Mouse (Mus musculus) liver, embryonic 16.5 days (tissue): ENCODE data around the gene Mrpl35. TPM values are rescaled to one million over a fixed set of nuclear protein-coding genes. Genes with fewer than 3 reads are reported as not detected.
"Not testable (repeated sequence)": the region's sequence is repeated elsewhere in the genome, so short reads cannot be mapped to it uniquely, and the experiment has no call there.

ENCODE experiments used
- ATAC-seq: fragments of 200-750 bp; cut with Nextera tagmentation; 2 replicates; pipeline ENCODE4 v1.8.0; 2017; ENCODE audit warnings: low read depth, mild to moderate bottlenecking, moderate number of reproducible peaks, moderate library complexity
- H3K27ac ChIP-seq: fragments of 300-500 bp; sonication (generic); 2 replicates; pipeline ENCODE4 v1.5.1; 2014; ENCODE audit warnings: mild to moderate bottlenecking, low read length
- H3K27me3 ChIP-seq: fragments of 300-500 bp; sonication (generic); 2 replicates; pipeline ENCODE4 v1.6.1; 2014; ENCODE audit warnings: low read depth, low read length, mixed read lengths; ENCODE audit not compliant: control insufficient read depth, insufficient read depth
- H3K36me3 ChIP-seq: fragments of 300-500 bp; sonication (generic); 2 replicates; pipeline ENCODE4 v1.6.1; 2014; ENCODE audit warnings: mild to moderate bottlenecking; ENCODE audit not compliant: control insufficient read depth, insufficient read depth
- H3K4me1 ChIP-seq: fragments of 300-500 bp; sonication (generic); 2 replicates; pipeline ENCODE4 v1.6.1; 2014; ENCODE audit warnings: low read depth, low read length, mixed read lengths; ENCODE audit not compliant: control insufficient read depth
- H3K4me2 ChIP-seq: fragments of 300-500 bp; sonication (generic); 2 replicates; pipeline ENCODE4 v1.6.1; 2014; ENCODE audit warnings: low read depth, low read length, mixed read lengths
- H3K4me3 ChIP-seq: fragments of 300-500 bp; sonication (generic); 2 replicates; pipeline ENCODE4 v1.5.1; 2014; ENCODE audit warnings: low read depth, mild to moderate bottlenecking, low read length
- H3K9ac ChIP-seq: fragments of 300-500 bp; sonication (generic); 2 replicates; pipeline ENCODE4 v1.6.1; 2014; ENCODE audit warnings: low read depth, low read length
- H3K9me3 ChIP-seq: fragments of 300-500 bp; sonication (generic); replicated peaks from 2 replicates; pipeline ENCODE4 v1.6.1; 2016; ENCODE audit warnings: low read length; ENCODE audit not compliant: control insufficient read depth
- WGBS: fragments of 180-500 bp; shearing (Covaris S2); extraction: QIAGEN DNeasy Blood & Tissue Kit; methylation state at CpG from one replicate; pipeline ENCODE4 v1.1.7; 2014; ENCODE audit not compliant: insufficient replicate concordance; 5-methylcytosine and 5-hydroxymethylcytosine counted together
- polyA plus RNA-seq: library from polyadenylated mRNA; unstranded; fragments of >200 nt; fragmentation: Nextera tagmentation; extraction: Ambion mirVana; gene quantifications from 2 replicates; pipeline ENCODE4 v1.2.1, GENCODE M21; 2015

The Mrpl35 gene
- polyA plus RNA-seq = 51.1 and 55.0 TPM in 2 replicates

GRCm38 (mm10) chr6:71826869-71827268 lies at the start of gene Mrpl35:
Gene Mrpl35, minus strand, starts transcription at chr6:71826969.
- Histone ChIP-seq H3K4me2 (no peak within 1 kb of the TSS), H3K36me3 (no peaks in the 10 kb centered on the region), H3K4me1 (peaks cover 20% of the 10 kb centered on the region), H3K4me3 (no peak within 1 kb of the TSS), H3K9ac (no peak within 1 kb of the TSS), H3K27ac (no peak within 1 kb of the TSS), H3K9me3 (no peaks in the 10 kb centered on the region), H3K27me3 (no peaks in the 10 kb centered on the region; the same call in 1 of the 2 replicates)
- WGBS = 23% methylated on average over 1 of the region's 1 CpGs
- no peak for ATAC-seq

- ATAC-seq = no peak
- Histone ChIP-seq H3K9me3 (no peaks in the 10 kb centered on the region), H3K4me1 (no peaks in the 10 kb centered on the region), H3K27ac (no peak overlapping the region), H3K4me2 (no peak overlapping the region), H3K9ac (no peak overlapping the region), H3K27me3 (no peaks in the 10 kb centered on the region), H3K36me3 (peaks cover 40% of the 10 kb centered on the region), H3K4me3 (no peak overlapping the region)
- 71% methylated on average over 9 of the region's 9 CpGs for WGBS
Observed at GRCm38 (mm10) chr6:71871396-71871795, 44.6 kb upstream of the Mrpl35 start.

GRCm38 (mm10) chr6:71868809-71869208 lies 42.0 kb upstream of the Mrpl35 start:
- H3K4me3 ChIP-seq = no peak overlapping the region
- no peak overlapping the region for H3K9ac ChIP-seq
- no peaks in the 10 kb centered on the region for H3K4me1 ChIP-seq
- no peak for ATAC-seq
- H3K27ac ChIP-seq = no peak overlapping the region
- no peaks in the 10 kb centered on the region for H3K27me3 ChIP-seq
- peaks cover 45% of the 10 kb centered on the region for H3K36me3 ChIP-seq
- 74% methylated on average over 1 of the region's 1 CpGs for WGBS
- H3K4me2 ChIP-seq = no peak overlapping the region
- no peaks in the 10 kb centered on the region for H3K9me3 ChIP-seq

GRCm38 (mm10) chr6:71867751-71868150 lies 41.0 kb upstream of the Mrpl35 start:
- 81% methylated on average over 2 of the region's 2 CpGs for WGBS
- H3K36me3 ChIP-seq = peaks cover 47% of the 10 kb centered on the region
- ATAC-seq = no peak

GRCm38 (mm10) chr6:71846906-71847305 lies 20.1 kb upstream of the Mrpl35 start:
- ATAC-seq, H3K9me3 ChIP-seq, H3K4me2 ChIP-seq, H3K4me1 ChIP-seq, H3K4me3 ChIP-seq, H3K27ac ChIP-seq, H3K9ac ChIP-seq, H3K27me3 ChIP-seq: not testable (repeated sequence)
- peaks cover 10% of the 10 kb centered on the region for H3K36me3 ChIP-seq
- 84% methylated on average over 6 of the region's 6 CpGs for WGBS

More at GRCm38 (mm10) chr6:71867751-71868150, 41.0 kb upstream of the Mrpl35 start:
- Histone ChIP-seq H3K4me3 (no peak overlapping the region), H3K9me3 (no peaks in the 10 kb centered on the region), H3K27ac (no peak overlapping the region), H3K4me2 (no peak overlapping the region), H3K27me3 (no peaks in the 10 kb centered on the region), H3K9ac (no peak overlapping the region), H3K4me1 (no peaks in the 10 kb centered on the region)

GRCm38 (mm10) chr6:71840597-71841290 lies 14.0 kb upstream of the Mrpl35 start:
- 80% methylated on average over 1 of the region's 1 CpGs for WGBS
- Histone ChIP-seq H3K4me2 (no peak overlapping the region), H3K27ac (peak overlapping the region; percentile 71), H3K36me3 (peaks cover 2% of the 10 kb centered on the region; the same call in 1 of the 2 replicates), H3K9me3 (no peaks in the 10 kb centered on the region), H3K4me3 (no peak overlapping the region), H3K27me3 (no peaks in the 10 kb centered on the region), H3K4me1 (peaks cover 7% of the 10 kb centered on the region), H3K9ac (no peak overlapping the region)
- ATAC-seq = peak; percentile 82

- no peak for ATAC-seq
- Histone ChIP-seq H3K9me3 (no peaks in the 10 kb centered on the region), H3K27me3 (no peaks in the 10 kb centered on the region), H3K4me2 (no peak overlapping the region), H3K4me3 (no peak overlapping the region), H3K4me1 (peaks cover 7% of the 10 kb centered on the region), H3K36me3 (0 out of 2 replicates have a peak, but pooled peaks cover under 1% of the 10 kb centered on the region), H3K9ac (no peak overlapping the region), H3K27ac (no peak overlapping the region)
Observed at GRCm38 (mm10) chr6:71839815-71840214, 13.0 kb upstream of the Mrpl35 start.

GRCm38 (mm10) chr6:71836811-71837210 lies 10.0 kb upstream of the Mrpl35 start:
- H3K36me3 ChIP-seq = 0 out of 2 replicates have a peak, but pooled peaks cover 2% of the 10 kb centered on the region
- H3K27ac ChIP-seq = no peak overlapping the region
- H3K4me2 ChIP-seq = no peak overlapping the region
- 24% methylated on average over 2 of the region's 2 CpGs for WGBS
- no peaks in the 10 kb centered on the region for H3K9me3 ChIP-seq
- H3K4me1 ChIP-seq = peaks cover 18% of the 10 kb centered on the region
- ATAC-seq = no peak
- no peak overlapping the region for H3K4me3 ChIP-seq
- no peaks in the 10 kb centered on the region for H3K27me3 ChIP-seq
- H3K9ac ChIP-seq = no peak overlapping the region

GRCm38 (mm10) chr6:71831581-71831960 lies 4.8 kb upstream of the Mrpl35 start:
- peak overlapping the region; percentile 97 for H3K4me3 ChIP-seq
- WGBS = under 1% methylated on average over 21 of the region's 21 CpGs
- peak overlapping the region; percentile 96 for H3K27ac ChIP-seq
- no peaks in the 10 kb centered on the region for H3K9me3 ChIP-seq
- peak overlapping the region; percentile 94 for H3K9ac ChIP-seq
- peaks cover 19% of the 10 kb centered on the region for H3K4me1 ChIP-seq
- H3K4me2 ChIP-seq = peak overlapping the region; percentile 86
- 0 out of 2 replicates have a peak, but pooled peaks cover 2% of the 10 kb centered on the region for H3K36me3 ChIP-seq
- no peaks in the 10 kb centered on the region for H3K27me3 ChIP-seq
- ATAC-seq = peak; percentile 97
